Mouse (Mus musculus) urinary bladder, postnatal 36 days (tissue): ENCODE results near the gene Erc1.

ENCODE experiments used
- DNase-seq, 2 experiments: peaks; one replicate each; pipeline ENCODE4 v3.0.0; 2022; ENCODE audit warnings: low spot score in 2 of 2, mixed read lengths in 1 of 2

Erc1 gene

GRCm38 (mm10) chr6:119587897-119588296 is 260.1 kb downstream of the Erc1 start:
- no peak for DNase-seq

GRCm38 (mm10) chr6:119587454-119587853 is 260.5 kb downstream of the Erc1 start:
- DNase-seq, result no peak

GRCm38 (mm10) chr6:119585652-119586375 is 262.2 kb downstream of the Erc1 start:
- DNase-seq, result peak in 1 of 2 experiments; percentile 12

GRCm38 (mm10) chr6:119584061-119584460 is 263.9 kb downstream of the Erc1 start:
- DNase-seq, result no peak

GRCm38 (mm10) chr6:119583165-119583564 is 264.8 kb downstream of the Erc1 start:
- DNase-seq, result no peak

- no peak for DNase-seq
Observed at GRCm38 (mm10) chr6:119576706-119577105, 271.3 kb downstream of the Erc1 start.

GRCm38 (mm10) chr6:119575331-119575730 is 272.6 kb downstream of the Erc1 start:
- DNase-seq, result no peak

GRCm38 (mm10) chr6:119572296-119572695 is 275.7 kb downstream of the Erc1 start:
- DNase-seq, result no peak

GRCm38 (mm10) chr6:119570797-119571196 is 277.2 kb downstream of the Erc1 start:
- no peak for DNase-seq

GRCm38 (mm10) chr6:119568339-119568738 is 279.6 kb downstream of the Erc1 start:
- DNase-seq, result no peak

- DNase-seq, result peak in 1 of 2 experiments; percentile 40
Observed at GRCm38 (mm10) chr6:119565451-119566379, 282.3 kb downstream of the Erc1 start.

- DNase-seq, result no peak
Observed at GRCm38 (mm10) chr6:119562558-119562957, 285.4 kb downstream of the Erc1 start.

- no peak for DNase-seq
Observed at GRCm38 (mm10) chr6:119558855-119559254, 289.1 kb downstream of the Erc1 start.

GRCm38 (mm10) chr6:119554439-119554838 is 293.5 kb downstream of the Erc1 start:
- DNase-seq, result no peak

- DNase-seq, result no peak
Observed at GRCm38 (mm10) chr6:119544518-119544864, 303.5 kb downstream of the Erc1 start.

GRCm38 (mm10) chr6:119543803-119544517 is 304.0 kb downstream of the Erc1 start, which contains the start of gene Wnt5b:
Gene Wnt5b, minus strand, starts transcription at chr6:119544347.
- peak in 1 of 2 experiments; percentile 12 for DNase-seq

- peak in 1 of 2 experiments; percentile 2 for DNase-seq
Observed at GRCm38 (mm10) chr6:119543456-119543802, 304.5 kb downstream of the Erc1 start.

- DNase-seq, result no peak
Observed at GRCm38 (mm10) chr6:119535867-119536266, 312.1 kb downstream of the Erc1 start.

GRCm38 (mm10) chr6:119533170-119533709 is 314.7 kb downstream of the Erc1 start:
- no peak for DNase-seq

GRCm38 (mm10) chr6:119529659-119530058 is 318.3 kb downstream of the Erc1 start:
- DNase-seq, result no peak

- DNase-seq, result no peak
Observed at GRCm38 (mm10) chr6:119526498-119526897, 321.5 kb downstream of the Erc1 start.

GRCm38 (mm10) chr6:119521931-119522391 is 326.0 kb downstream of the Erc1 start:
- no peak for DNase-seq
